Mouse (Mus musculus) frontal cortex, postnatal 36 days (tissue): ENCODE measurements around the gene Nme2.

Experiments
- DNase-seq, 2 experiments: peaks; one replicate each; pipeline ENCODE4 v3.0.0; 2022; ENCODE audit warnings: low spot score in 2 of 2

Gene Nme2

GRCm38 (mm10) chr11:93956159-93956558, at the start of gene Nme2:
Gene Nme2, minus strand, starts transcription at chr11:93956259.
- no peak for DNase-seq

GRCm38 (mm10) chr11:94003346-94003745, 47.3 kb upstream of the Nme2 start:
- no peak for DNase-seq

- DNase-seq = no peak
These were observed 43.2 kb upstream of the Nme2 start for GRCm38 (mm10) chr11:93999276-93999675.

- no peak for DNase-seq
These were observed 41.2 kb upstream of the Nme2 start for GRCm38 (mm10) chr11:93997141-93997775.

- peak in 1 of 2 experiments; percentile 49 for DNase-seq
These were observed 40.5 kb upstream of the Nme2 start for GRCm38 (mm10) chr11:93996306-93997140.

GRCm38 (mm10) chr11:93995720-93996305, 39.8 kb upstream of the Nme2 start, which contains the start of gene Spag9:
Gene Spag9, plus strand, starts transcription at chr11:93996091.
- DNase-seq = peak; percentile 85 to 92

GRCm38 (mm10) chr11:93995111-93995719, 39.2 kb upstream of the Nme2 start:
- peak; percentile 77 to 84 for DNase-seq

- DNase-seq = no peak
These were observed 38.5 kb upstream of the Nme2 start for GRCm38 (mm10) chr11:93994531-93994930.

GRCm38 (mm10) chr11:93988328-93989062, 32.4 kb upstream of the Nme2 start:
- DNase-seq = no peak

- DNase-seq = no peak
These were observed 31.7 kb upstream of the Nme2 start for GRCm38 (mm10) chr11:93987625-93988327.

- DNase-seq = no peak
These were observed 31.0 kb upstream of the Nme2 start for GRCm38 (mm10) chr11:93987026-93987425.

GRCm38 (mm10) chr11:93986298-93986697, 30.2 kb upstream of the Nme2 start:
- no peak for DNase-seq

GRCm38 (mm10) chr11:93985265-93985664, 29.2 kb upstream of the Nme2 start:
- DNase-seq = no peak

- no peak for DNase-seq
These were observed 28.6 kb upstream of the Nme2 start for GRCm38 (mm10) chr11:93984619-93985018.

- DNase-seq = no peak
These were observed 23.5 kb upstream of the Nme2 start for GRCm38 (mm10) chr11:93979502-93980049.

GRCm38 (mm10) chr11:93972951-93973350, 16.9 kb upstream of the Nme2 start:
- no peak for DNase-seq

- no peak for DNase-seq
These were observed 13.7 kb upstream of the Nme2 start for GRCm38 (mm10) chr11:93969799-93970198.

- DNase-seq = no peak
These were observed 13.1 kb upstream of the Nme2 start for GRCm38 (mm10) chr11:93969171-93969570.

- DNase-seq = no peak
These were observed 12.7 kb upstream of the Nme2 start for GRCm38 (mm10) chr11:93968848-93969128.

GRCm38 (mm10) chr11:93968005-93968847, 12.2 kb upstream of the Nme2 start, which contains the start of the genes Gm20390 and Nme1:
Gene Gm20390, minus strand, starts transcription at chr11:93968293.
Gene Nme1, minus strand, starts transcription at chr11:93968521.
- peak; percentile 98 for DNase-seq
